Mouse (Mus musculus) naive thymus-derived CD4-positive, alpha-beta T cell, adult 2 months (primary cell): ENCODE results near the gene Nmrk1.

Experiments
- DNase-seq: peaks from one replicate; pipeline ENCODE4 v3.0.0-alpha.2; 2011; ENCODE audit warnings: low read depth

Gene Nmrk1

GRCm38 (mm10) chr19:18615680-18616240 lies 16.0 kb upstream of the Nmrk1 start:
- peak; percentile 58 for DNase-seq

DNA sequence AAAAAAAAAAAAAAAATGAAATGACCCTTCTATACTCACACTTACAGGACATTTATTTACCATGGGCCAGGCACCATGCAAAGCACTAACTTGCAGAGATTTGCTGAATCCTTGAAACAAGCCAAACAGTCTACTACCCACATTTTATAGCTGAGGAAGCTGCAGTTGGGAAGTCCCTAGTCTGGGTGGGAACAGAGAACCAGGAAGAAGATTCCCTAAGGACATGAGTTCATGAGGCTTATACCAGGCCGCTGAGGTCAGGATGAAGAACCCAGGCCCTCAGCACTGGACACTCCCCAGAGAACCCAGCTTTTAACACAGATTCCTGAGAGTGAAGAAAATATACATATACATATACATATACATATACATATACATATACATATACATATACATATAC lies 14.2 kb upstream of the Nmrk1 start:
- DNase-seq = no peak

DNA sequence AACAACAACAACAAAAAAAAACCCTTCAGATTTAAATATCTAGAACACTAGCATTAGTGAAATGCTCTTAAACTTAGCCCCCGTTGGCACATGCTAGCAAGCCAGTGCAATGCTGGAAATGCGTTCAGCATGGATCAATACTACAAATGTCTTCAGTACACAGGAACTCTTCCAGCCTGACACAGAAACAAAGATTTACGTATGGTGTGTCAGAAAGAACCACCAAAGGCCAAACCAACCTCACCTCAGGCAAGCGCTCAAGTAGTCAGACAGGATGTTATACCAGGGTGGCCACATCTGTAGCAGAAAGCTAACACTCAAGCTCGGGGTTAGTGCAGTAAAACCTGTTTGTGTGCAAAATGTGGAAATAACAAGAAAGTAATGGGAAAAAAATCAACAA lies 12.7 kb upstream of the Nmrk1 start:
- DNase-seq = peak; percentile 85

DNA sequence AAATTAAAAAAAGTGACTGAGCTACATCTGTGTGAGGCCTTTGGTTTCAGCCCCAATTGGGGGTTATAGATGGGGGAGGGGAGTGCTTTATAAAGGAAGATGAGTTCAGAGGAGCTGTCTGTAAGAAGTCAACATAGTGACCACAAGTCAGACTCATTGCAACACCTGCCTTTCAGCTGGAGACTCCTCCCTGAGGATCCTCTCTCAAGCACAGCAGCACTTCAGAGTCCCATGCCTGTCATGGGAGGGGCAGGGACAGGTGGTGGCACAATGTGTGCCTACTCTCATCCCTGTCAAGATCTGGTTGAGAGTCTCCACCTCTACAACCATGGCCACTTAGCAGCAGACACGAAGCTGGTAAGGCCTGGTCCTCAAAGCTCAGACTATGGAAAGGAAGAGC lies 12.1 kb upstream of the Nmrk1 start:
- DNase-seq = peak; percentile 56

DNA sequence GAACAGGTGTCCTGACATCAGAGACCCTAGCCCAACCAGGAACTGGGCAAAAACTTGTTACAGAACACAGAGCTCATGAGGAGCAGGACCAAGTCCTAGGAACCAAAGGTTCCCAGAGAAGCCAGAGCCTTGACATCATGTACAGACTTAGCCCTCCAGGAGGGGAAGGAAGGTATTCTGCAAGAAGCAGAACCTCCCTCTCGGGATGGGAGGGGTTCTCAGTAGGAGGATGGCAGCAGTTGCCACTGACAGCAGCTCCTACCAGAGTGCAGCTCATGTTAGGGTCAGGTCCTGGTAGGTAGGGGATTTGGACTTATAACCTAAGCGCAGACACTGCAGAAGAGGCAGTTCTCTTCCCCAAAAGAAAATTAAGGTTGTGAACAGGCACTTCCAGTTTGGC lies 7.9 kb upstream of the Nmrk1 start:
- DNase-seq = no peak

- no peak for DNase-seq
These were observed 2.2 kb upstream of the Nmrk1 start for GRCm38 (mm10) chr19:18629589-18629988.

- peak; percentile 41 for DNase-seq
These were observed 1.3 kb upstream of the Nmrk1 start for GRCm38 (mm10) chr19:18630221-18631119.

GRCm38 (mm10) chr19:18631161-18631643 lies 548 bp upstream of the Nmrk1 start:
- DNase-seq = peak; percentile 58

DNA sequence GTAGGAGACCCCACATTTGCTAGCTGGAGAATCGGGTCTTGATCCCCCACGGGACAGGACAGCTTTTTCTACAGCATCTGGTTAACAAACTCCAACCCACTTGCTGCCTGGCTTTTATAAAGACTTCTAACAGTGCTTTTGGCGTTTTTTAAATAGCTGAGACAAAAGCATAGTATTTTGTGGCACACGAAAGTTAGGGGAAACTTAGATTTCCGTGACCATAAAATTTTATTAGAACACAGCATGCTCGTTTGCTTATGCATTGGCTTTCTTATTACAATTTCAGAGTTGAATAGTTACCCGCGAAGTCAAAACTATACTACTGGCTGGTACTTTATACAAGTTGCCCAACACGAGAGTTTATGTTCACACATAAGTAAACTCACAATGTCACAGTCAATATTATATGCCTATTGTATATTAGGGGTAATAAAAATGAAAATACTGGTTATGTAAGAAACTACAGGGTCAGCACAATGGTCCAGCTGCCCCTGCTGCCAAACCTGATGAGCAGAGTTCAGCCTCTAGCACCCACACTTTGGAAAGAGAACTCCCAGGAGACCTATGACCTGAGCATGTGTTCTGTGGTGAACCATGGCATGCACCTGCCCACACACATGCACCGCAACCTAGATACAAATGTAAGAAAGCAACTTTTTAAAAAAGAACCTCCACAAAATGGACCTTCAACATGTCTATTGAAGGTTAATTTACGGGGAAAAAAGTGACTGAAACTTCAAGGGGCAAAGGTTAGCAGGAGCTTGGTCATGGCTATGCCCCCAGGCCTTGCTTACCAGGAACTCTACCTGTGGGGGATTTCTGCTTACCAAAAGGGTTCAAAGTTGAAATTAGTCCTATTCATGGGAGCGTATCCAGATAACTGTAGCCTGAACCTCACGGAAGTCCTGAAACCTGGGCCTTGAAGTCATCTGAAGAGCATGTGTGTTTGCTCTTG lies 758 bp downstream of the Nmrk1 start:
- no peak for DNase-seq

- DNase-seq = no peak
These were observed 6.2 kb downstream of the Nmrk1 start for GRCm38 (mm10) chr19:18637954-18638353.

DNA sequence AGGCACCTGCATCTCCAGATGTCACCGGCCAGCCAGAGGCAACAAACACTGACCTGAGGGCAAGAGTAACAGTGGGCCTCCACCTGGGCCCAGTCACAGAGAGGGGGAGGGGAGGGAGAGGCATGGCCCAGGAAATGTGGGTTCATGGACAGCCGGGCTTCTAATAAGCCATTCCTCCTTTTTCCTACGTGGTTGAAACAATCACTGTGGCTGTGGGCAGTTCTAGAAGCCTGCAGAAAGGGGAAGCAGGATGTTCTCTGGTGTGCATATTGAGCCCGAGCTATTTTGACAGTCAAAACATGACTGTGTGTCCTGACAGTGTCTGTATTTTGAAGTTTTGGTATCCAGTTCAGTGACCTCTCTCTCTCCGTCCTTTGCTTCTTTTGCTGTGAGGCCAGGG lies 7.2 kb downstream of the Nmrk1 start:
- DNase-seq = no peak

GRCm38 (mm10) chr19:18639552-18639951 lies 7.8 kb downstream of the Nmrk1 start:
- peak; percentile 59 for DNase-seq

GRCm38 (mm10) chr19:18641001-18641400 lies 9.3 kb downstream of the Nmrk1 start:
- no peak for DNase-seq

DNA sequence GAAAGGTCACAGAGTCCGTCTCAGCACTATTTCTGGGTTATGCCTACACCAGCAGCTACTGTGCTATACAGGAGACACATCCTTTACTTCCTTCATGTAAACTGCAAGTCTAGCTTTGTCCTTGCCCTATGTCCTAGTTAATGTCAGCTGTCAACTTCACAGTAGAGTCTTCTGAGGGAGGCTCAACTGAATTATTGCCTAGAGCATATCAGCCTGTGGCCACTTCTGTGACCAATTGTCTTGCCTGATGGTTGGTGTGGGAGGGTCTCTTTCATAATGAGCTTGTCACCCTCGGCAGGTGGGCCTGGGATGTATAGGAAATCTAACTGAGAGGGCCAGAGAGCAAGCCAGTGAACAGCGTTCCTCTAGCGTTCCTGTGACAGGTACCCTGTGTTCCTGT lies 11.7 kb downstream of the Nmrk1 start:
- DNase-seq = no peak

GRCm38 (mm10) chr19:18644084-18644483 lies 12.3 kb downstream of the Nmrk1 start:
- DNase-seq = no peak

GRCm38 (mm10) chr19:18646397-18646796 lies 14.6 kb downstream of the Nmrk1 start:
- DNase-seq = no peak

GRCm38 (mm10) chr19:18646853-18647420 lies 15.2 kb downstream of the Nmrk1 start:
- peak; percentile 35 for DNase-seq

- DNase-seq = no peak
These were observed 16.2 kb downstream of the Nmrk1 start for GRCm38 (mm10) chr19:18647775-18648557.

- DNase-seq = no peak
These were observed 16.8 kb downstream of the Nmrk1 start for GRCm38 (mm10) chr19:18648558-18648945.

DNA sequence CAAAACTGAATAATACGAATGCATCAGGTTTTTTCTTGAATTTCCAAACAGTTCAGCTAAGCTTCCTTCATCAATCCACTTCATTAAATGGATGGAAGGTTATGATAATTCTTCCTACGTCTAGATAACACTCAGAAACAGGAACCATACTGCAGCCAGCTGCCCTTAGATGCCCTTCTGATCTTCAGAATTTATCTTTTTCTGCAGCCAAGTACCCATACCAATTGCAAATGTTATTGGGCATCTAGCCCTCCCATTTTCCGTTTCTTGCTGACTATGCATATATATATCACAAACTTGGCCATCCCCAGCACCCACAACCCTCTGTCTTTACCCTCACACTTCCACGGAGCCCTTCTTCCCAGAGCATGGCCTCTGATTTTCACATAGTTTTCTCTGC lies 18.2 kb downstream of the Nmrk1 start:
- no peak for DNase-seq

GRCm38 (mm10) chr19:18650473-18650872 lies 18.7 kb downstream of the Nmrk1 start:
- no peak for DNase-seq
